Mouse (Mus musculus) lung, postnatal 0 days (tissue): ENCODE measurements at regions not wholly inside any gene's neighbourhood (a gene's known extent, or its start where the extent isn't known, plus 50 kb on each side); places are given as distances from the start of the nearest gene placed in this dataset.
A peak's percentile ranks its signal among the peaks of the same experiment; 100 is the strongest.

Source experiments
- ATAC-seq: fragments of 200-750 bp; cut with Nextera tagmentation; 2 replicates; pipeline ENCODE4 v1.8.0; 2017; ENCODE audit warnings: moderate library complexity
- DNase-seq: peaks from one replicate; pipeline ENCODE4 v3.0.0-alpha.2; 2016; ENCODE audit warnings: low spot score
- H3K27ac ChIP-seq: fragments of 300-500 bp; sonication (generic); 2 replicates; pipeline ENCODE4 v1.5.1; 2014; ENCODE audit warnings: antibody characterized with exemption, mild to moderate bottlenecking, low read length, mixed read lengths
- H3K27me3 ChIP-seq: fragments of 300-500 bp; sonication (generic); replicated peaks from 2 replicates; pipeline ENCODE4 v1.6.1; 2014; ENCODE audit warnings: low read length, mixed read lengths; ENCODE audit not compliant: insufficient read depth
- H3K36me3 ChIP-seq: fragments of 300-500 bp; sonication (generic); 2 replicates; pipeline ENCODE4 v1.6.1; 2014; ENCODE audit warnings: low read length, mixed read lengths; ENCODE audit not compliant: insufficient read depth
- H3K4me1 ChIP-seq: fragments of 300-500 bp; sonication (generic); 2 replicates; pipeline ENCODE4 v1.6.1; 2014; ENCODE audit warnings: antibody characterized with exemption, low read depth, low read length, mixed read lengths; ENCODE audit not compliant: insufficient read depth
- H3K4me2 ChIP-seq: fragments of 300-500 bp; sonication (generic); replicated peaks from 2 replicates; pipeline ENCODE4 v1.6.1; 2014; ENCODE audit warnings: low read depth, mild to moderate bottlenecking, low read length, moderate library complexity, mixed read lengths
- H3K4me3 ChIP-seq: fragments of 300-500 bp; sonication (generic); 2 replicates; pipeline ENCODE4 v1.5.1; 2014; ENCODE audit warnings: low read depth, low read length
- H3K9ac ChIP-seq: fragments of 300-500 bp; sonication (generic); replicated peaks from 2 replicates; pipeline ENCODE4 v1.6.1; 2014; ENCODE audit warnings: low read depth, mild to moderate bottlenecking
- H3K9me3 ChIP-seq: fragments of 300-500 bp; sonication (generic); 2 replicates; pipeline ENCODE4 v1.6.1; 2016; ENCODE audit warnings: low read length, mixed read lengths
- CTCF ChIP-seq: IDR thresholded peaks from 2 replicates; pipeline ENCODE4 v1.5.1; 2016; ENCODE audit warnings: antibody characterized with exemption, mild to moderate bottlenecking
- EP300 ChIP-seq: IDR thresholded peaks from 2 replicates; pipeline ENCODE4 v1.6.1; 2016; ENCODE audit warnings: antibody characterized with exemption, mild to moderate bottlenecking, control low read depth
- WGBS: fragments of 180-500 bp; shearing (Covaris S2); extraction: QIAGEN DNeasy Blood & Tissue Kit; methylation state at CpG from one replicate; pipeline ENCODE4 v1.1.7; 2014; 5-methylcytosine and 5-hydroxymethylcytosine counted together

- H3K9me3 ChIP-seq, result no peaks in the 10 kb centered on the region
- no peak overlapping the region for H3K4me2 ChIP-seq
- DNase-seq, result no peak
- no peak overlapping the region for H3K4me3 ChIP-seq
- ATAC-seq, result no peak
- TF ChIP-seq CTCF, result no peak
- no peak for TF ChIP-seq EP300
- H3K9ac ChIP-seq, result no peak overlapping the region
- no peaks in the 10 kb centered on the region for H3K4me1 ChIP-seq
- H3K27ac ChIP-seq, result no peak overlapping the region
- H3K36me3 ChIP-seq, result no peaks in the 10 kb centered on the region
- no peaks in the 10 kb centered on the region for H3K27me3 ChIP-seq
- WGBS, result 95% methylated on average over 1 of the region's 1 CpGs
Measured at GRCm38 (mm10) chr5:21109030-21109429, 53.3 kb upstream of the Ptpn12 start.

- 85% methylated on average over 2 of the region's 2 CpGs for WGBS
- DNase-seq, result no peak
Measured at GRCm38 (mm10) chr5:21113377-21113776, 57.7 kb upstream of the Ptpn12 start.

GRCm38 (mm10) chr5:21115552-21115951, 59.8 kb upstream of the Ptpn12 start:
- Histone ChIP-seq H3K36me3 (no peaks in the 10 kb centered on the region), H3K4me2 (no peak overlapping the region), H3K9me3 (no peaks in the 10 kb centered on the region), H3K4me1 (no peaks in the 10 kb centered on the region), H3K27me3 (no peaks in the 10 kb centered on the region), H3K9ac (no peak overlapping the region), H3K27ac (no peak overlapping the region), H3K4me3 (no peak overlapping the region)
- DNase-seq, result peak; percentile 68
- peak; percentile 82 for ATAC-seq
- TF ChIP-seq EP300 (peak; percentile 67), CTCF (no peak)
- WGBS, result 43% methylated on average over 1 of the region's 1 CpGs

More at GRCm38 (mm10) chr5:21113377-21113776, 57.7 kb upstream of the Ptpn12 start:
- H3K4me3 ChIP-seq, result no peak overlapping the region
- no peak overlapping the region for H3K4me2 ChIP-seq
- H3K36me3 ChIP-seq, result no peaks in the 10 kb centered on the region
- no peaks in the 10 kb centered on the region for H3K9me3 ChIP-seq
- H3K27ac ChIP-seq, result no peak overlapping the region
- H3K4me1 ChIP-seq, result no peaks in the 10 kb centered on the region
- no peak overlapping the region for H3K9ac ChIP-seq
- TF ChIP-seq CTCF (no peak), EP300 (no peak)
- no peaks in the 10 kb centered on the region for H3K27me3 ChIP-seq
- no peak for ATAC-seq

- H3K27me3 ChIP-seq, result no peaks in the 10 kb centered on the region
- 56% methylated on average over 1 of the region's 1 CpGs for WGBS
Measured at GRCm38 (mm10) chr5:21123081-21123480, 63.0 kb upstream of the Gsap start.

GRCm38 (mm10) chr5:21125085-21125484, 61.0 kb upstream of the Gsap start:
- peak; percentile 41 for TF ChIP-seq EP300
- no peak; the same call in 1 of the 2 replicates for TF ChIP-seq CTCF
- no peak overlapping the region for H3K4me2 ChIP-seq
- peak; percentile 64 for DNase-seq
- 49% methylated on average over 5 of the region's 5 CpGs for WGBS
- no peak overlapping the region for H3K9ac ChIP-seq
- ATAC-seq, result peak; percentile 89
- H3K9me3 ChIP-seq, result no peaks in the 10 kb centered on the region
- H3K4me1 ChIP-seq, result no peaks in the 10 kb centered on the region
- H3K27ac ChIP-seq, result no peak overlapping the region
- H3K4me3 ChIP-seq, result no peak overlapping the region
- no peaks in the 10 kb centered on the region for H3K27me3 ChIP-seq
- H3K36me3 ChIP-seq, result no peaks in the 10 kb centered on the region

More at GRCm38 (mm10) chr5:21123081-21123480, 63.0 kb upstream of the Gsap start:
- Histone ChIP-seq H3K9me3 (no peaks in the 10 kb centered on the region), H3K4me2 (no peak overlapping the region), H3K4me3 (no peak overlapping the region), H3K27ac (no peak overlapping the region), H3K36me3 (no peaks in the 10 kb centered on the region), H3K4me1 (no peaks in the 10 kb centered on the region), H3K9ac (no peak overlapping the region)
- DNase-seq (no peak), ATAC-seq (no peak)
- TF ChIP-seq CTCF (no peak), EP300 (no peak)

GRCm38 (mm10) chr5:21131173-21131572, 54.9 kb upstream of the Gsap start:
- no peak overlapping the region for H3K4me2 ChIP-seq
- DNase-seq, result peak; percentile 78
- H3K9ac ChIP-seq, result no peak overlapping the region
- no peak for TF ChIP-seq CTCF
- peak; percentile 29; the same call in 1 of the 2 replicates for TF ChIP-seq EP300
- no peaks in the 10 kb centered on the region for H3K9me3 ChIP-seq
- peak; percentile 85 for ATAC-seq
- WGBS, result 83% methylated on average over 2 of the region's 2 CpGs
- H3K4me1 ChIP-seq, result no peaks in the 10 kb centered on the region
- H3K27me3 ChIP-seq, result no peaks in the 10 kb centered on the region
- H3K4me3 ChIP-seq, result no peak overlapping the region
- H3K27ac ChIP-seq, result no peak overlapping the region
- no peaks in the 10 kb centered on the region for H3K36me3 ChIP-seq

- ATAC-seq (peak; percentile 59), DNase-seq (peak; percentile 66)
- TF ChIP-seq EP300 (no peak), CTCF (no peak)
- WGBS, result 73% methylated on average over 3 of the region's 3 CpGs
- H3K9me3 ChIP-seq, result no peaks in the 10 kb centered on the region
- no peak overlapping the region for H3K9ac ChIP-seq
- no peaks in the 10 kb centered on the region for H3K36me3 ChIP-seq
- H3K27me3 ChIP-seq, result no peaks in the 10 kb centered on the region
- no peak overlapping the region for H3K4me2 ChIP-seq
- H3K4me1 ChIP-seq, result no peaks in the 10 kb centered on the region
- no peak overlapping the region for H3K4me3 ChIP-seq
- H3K27ac ChIP-seq, result no peak overlapping the region
Measured at GRCm38 (mm10) chr5:21131943-21132342, 54.1 kb upstream of the Gsap start.
